Mouse (Mus musculus) testis, adult 2 months (tissue): ENCODE measurements around the gene Gm20388. TPM values are rescaled to one million over a fixed set of nuclear protein-coding genes. Genes with fewer than 3 reads are reported as not detected.

Experiments
- H3K27ac ChIP-seq: fragments of 200-500 bp; 2 replicates; pipeline ENCODE4 v1.5.1; 2012; ENCODE audit warnings: low read depth, low read length; ENCODE audit not compliant: control insufficient read depth, insufficient read depth
- H3K27me3 ChIP-seq: fragments of 200-500 bp; 2 replicates; pipeline ENCODE4 v1.6.1; 2012; ENCODE audit warnings: mild to moderate bottlenecking, low read length, moderate library complexity; ENCODE audit not compliant: control insufficient read depth, insufficient read depth
- H3K36me3 ChIP-seq: fragments of 200-500 bp; 2 replicates; pipeline ENCODE4 v1.6.1; 2012; ENCODE audit warnings: mild to moderate bottlenecking, low read length; ENCODE audit not compliant: control insufficient read depth, insufficient read depth
- H3K4me1 ChIP-seq: fragments of 200-500 bp; 2 replicates; pipeline ENCODE4 v1.6.1; 2012; ENCODE audit warnings: low read length; ENCODE audit not compliant: control insufficient read depth, insufficient read depth
- H3K4me3 ChIP-seq: fragments of 200-500 bp; 2 replicates; pipeline ENCODE4 v1.5.1; 2012; ENCODE audit warnings: low read depth, mild to moderate bottlenecking, low read length, moderate library complexity, mixed read lengths; ENCODE audit not compliant: control insufficient read depth
- CTCF ChIP-seq: fragments of 200-500 bp; IDR thresholded peaks from 2 replicates; pipeline ENCODE4 v1.5.1; 2012; ENCODE audit warnings: low read depth, mild to moderate bottlenecking, inconsistent platforms, low read length, moderate library complexity; ENCODE audit not compliant: control insufficient read depth, insufficient read depth, insufficient replicate concordance
- POLR2A ChIP-seq: fragments of 200-500 bp; IDR thresholded peaks from 2 replicates; pipeline ENCODE4 v1.6.1; 2012; ENCODE audit warnings: low read depth, mild to moderate bottlenecking, inconsistent platforms, low read length, moderate library complexity; ENCODE audit not compliant: control insufficient read depth
- polyA plus RNA-seq: library from polyadenylated mRNA; depleted of rRNA; stranded (reverse); fragments of >200 nt; gene quantifications from 2 replicates; pipeline ENCODE4 v1.2.3, GENCODE M21; 2012

Gene Gm20388
- polyA plus RNA-seq, 1 experiment = 5.6 TPM

GRCm38 (mm10) chr8:120146051-120146450 lies 235.4 kb downstream of the Gm20388 start:
- Histone ChIP-seq H3K27ac (no peak overlapping the region), H3K4me3 (no peak overlapping the region), H3K4me1 (no peaks in the 10 kb centered on the region), H3K27me3 (no peaks in the 10 kb centered on the region), H3K36me3 (no peaks in the 10 kb centered on the region)
- TF ChIP-seq CTCF (no peak), POLR2A (no peak)

DNA sequence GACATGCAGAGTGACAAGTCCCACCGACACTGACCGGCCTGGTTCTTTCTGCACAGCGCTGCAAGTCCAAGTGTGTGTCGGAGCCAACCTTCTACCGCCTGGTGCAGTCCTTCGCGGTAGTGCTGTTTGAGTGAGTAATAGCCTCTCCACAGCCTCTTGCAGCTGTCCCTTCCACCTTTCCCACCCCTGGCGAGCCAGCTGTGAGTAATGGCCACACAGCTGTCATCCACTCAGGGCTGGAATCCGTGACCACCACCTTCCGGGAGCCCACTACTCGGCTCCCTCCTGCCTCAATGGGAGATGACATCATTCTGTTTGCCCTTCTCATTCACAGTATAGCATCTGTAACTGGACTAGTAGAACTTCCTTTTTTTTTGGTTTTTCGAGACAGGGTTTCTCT lies 239.4 kb downstream of the Gm20388 start:
- TF ChIP-seq POLR2A (no peak), CTCF (no peak)
- no peak overlapping the region for H3K4me3 ChIP-seq

GRCm38 (mm10) chr8:120151151-120151550 lies 240.5 kb downstream of the Gm20388 start:
- TF ChIP-seq POLR2A = no peak
- no peak for TF ChIP-seq CTCF
- H3K27ac ChIP-seq = no peak overlapping the region
- H3K36me3 ChIP-seq = no peaks in the 10 kb centered on the region
- no peak overlapping the region for H3K4me3 ChIP-seq
- no peaks in the 10 kb centered on the region for H3K27me3 ChIP-seq
- no peaks in the 10 kb centered on the region; the same call in 1 of the 2 replicates for H3K4me1 ChIP-seq

More for the DNA sequence above, 239.4 kb downstream of the Gm20388 start:
- H3K36me3 ChIP-seq = no peaks in the 10 kb centered on the region
- H3K4me1 ChIP-seq = no peaks in the 10 kb centered on the region; the same call in 1 of the 2 replicates
- no peak overlapping the region for H3K27ac ChIP-seq
- H3K27me3 ChIP-seq = no peaks in the 10 kb centered on the region

DNA sequence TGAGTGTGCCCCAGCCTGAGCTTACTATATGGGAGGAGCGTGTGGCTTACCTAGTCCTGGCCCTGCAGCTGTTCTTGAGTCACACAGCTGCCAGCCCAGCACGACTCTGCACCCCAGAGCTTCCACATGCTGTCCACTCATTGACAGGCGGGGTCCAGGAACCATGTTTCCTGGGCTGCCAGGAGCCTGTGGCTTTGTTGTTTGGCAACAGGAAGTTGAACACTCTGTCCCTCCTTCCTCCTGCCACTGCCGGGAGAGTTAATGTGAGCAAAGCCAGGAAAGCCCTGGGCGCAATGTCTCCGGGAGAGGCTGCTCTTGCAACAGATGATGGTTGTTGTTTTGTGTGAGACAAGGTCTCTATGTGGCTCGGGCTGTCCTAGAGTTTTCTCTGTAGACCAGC lies 242.0 kb downstream of the Gm20388 start:
- H3K4me3 ChIP-seq = peak overlapping the region; percentile 54; the same call in 1 of the 2 replicates

DNA sequence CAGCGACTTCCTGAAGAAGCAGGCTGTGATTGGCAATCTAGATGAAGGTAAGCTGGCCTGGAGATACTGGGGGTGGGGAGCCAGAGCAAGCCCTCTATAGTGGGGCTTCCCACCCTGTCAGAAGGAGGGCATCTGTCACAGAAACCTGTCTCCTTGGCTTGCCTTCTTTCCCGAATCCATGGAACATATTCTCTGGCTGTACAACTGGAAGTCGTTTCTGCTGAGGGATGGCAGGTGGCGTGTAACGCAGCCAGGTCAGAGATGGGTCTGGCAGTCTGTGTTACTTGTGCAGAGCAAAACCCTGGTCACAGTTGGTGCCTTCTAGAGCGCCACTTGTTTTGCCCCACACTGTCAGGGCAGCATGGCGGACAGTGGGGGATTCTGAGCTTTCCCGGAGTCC lies 249.7 kb downstream of the Gm20388 start:
- H3K4me3 ChIP-seq = no peak overlapping the region
- TF ChIP-seq POLR2A (no peak), CTCF (no peak)
- H3K4me1 ChIP-seq = no peaks in the 10 kb centered on the region
- no peaks in the 10 kb centered on the region for H3K36me3 ChIP-seq
- no peaks in the 10 kb centered on the region for H3K27me3 ChIP-seq
- H3K27ac ChIP-seq = no peak overlapping the region

More for the DNA sequence above, 242.0 kb downstream of the Gm20388 start:
- no peaks in the 10 kb centered on the region; the same call in 1 of the 2 replicates for H3K4me1 ChIP-seq
- no peak for TF ChIP-seq CTCF
- TF ChIP-seq POLR2A = no peak
- no peak overlapping the region for H3K27ac ChIP-seq
- no peaks in the 10 kb centered on the region for H3K36me3 ChIP-seq
- H3K27me3 ChIP-seq = no peaks in the 10 kb centered on the region

DNA sequence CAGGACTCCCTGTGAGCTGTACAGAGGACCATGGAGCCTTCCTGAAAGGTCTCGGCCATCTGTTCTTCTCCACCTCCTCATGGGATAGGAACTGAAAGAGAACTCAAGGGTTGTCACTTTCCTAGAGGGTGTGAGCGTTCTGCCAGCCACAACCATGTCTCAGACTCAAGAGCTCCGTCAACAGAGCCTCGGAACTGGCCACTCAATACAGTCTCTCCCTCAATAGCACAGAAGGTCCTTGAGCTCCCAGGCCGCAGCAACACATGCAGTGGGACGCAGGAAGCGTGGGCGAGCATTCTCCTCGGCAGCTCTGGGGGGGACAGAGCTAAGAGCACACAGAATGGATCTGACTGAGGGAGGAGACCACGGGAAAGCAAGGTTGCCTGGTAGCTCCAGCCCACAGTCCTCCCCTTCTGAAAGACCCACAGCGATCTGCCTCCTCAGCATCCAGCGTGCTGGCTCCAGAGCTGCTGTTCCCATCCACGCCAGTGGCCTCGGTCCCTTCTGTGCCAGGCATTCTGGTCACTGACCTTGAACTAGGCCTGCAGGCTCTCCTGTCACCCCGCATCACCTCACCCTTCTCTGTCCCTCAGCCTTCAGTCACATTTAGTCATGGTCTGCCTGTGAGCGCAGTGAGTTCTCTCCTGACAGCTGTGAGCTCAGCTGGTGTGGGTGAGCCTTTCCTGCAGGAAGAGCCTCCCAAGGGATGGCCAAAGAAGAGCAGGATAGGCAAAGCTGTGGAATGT lies 251.2 kb downstream of the Gm20388 start:
- Histone ChIP-seq H3K27ac (no peak overlapping the region), H3K4me3 (no peak overlapping the region), H3K27me3 (no peaks in the 10 kb centered on the region), H3K4me1 (no peaks in the 10 kb centered on the region), H3K36me3 (no peaks in the 10 kb centered on the region)
- TF ChIP-seq POLR2A (no peak), CTCF (no peak)

DNA sequence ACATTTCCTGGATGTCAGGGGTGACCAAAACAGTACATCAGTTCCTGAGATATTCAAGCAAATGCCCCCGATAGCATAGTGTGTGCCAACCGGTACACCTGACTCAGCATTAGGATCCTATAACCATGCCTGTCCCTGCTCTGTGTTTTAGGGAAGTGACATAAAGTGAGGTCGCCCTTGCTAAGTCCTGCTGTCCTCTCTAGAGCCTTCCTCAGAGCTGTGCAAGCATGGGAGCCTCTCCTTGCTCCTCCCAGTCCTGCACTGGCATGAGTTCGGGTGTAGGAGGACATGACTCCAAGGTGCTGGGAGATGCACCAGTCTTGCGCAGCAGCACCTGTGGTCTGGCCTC lies 251.7 kb downstream of the Gm20388 start:
- H3K36me3 ChIP-seq = no peaks in the 10 kb centered on the region
- H3K27ac ChIP-seq = no peak overlapping the region
- H3K4me3 ChIP-seq = no peak overlapping the region
- no peaks in the 10 kb centered on the region for H3K27me3 ChIP-seq
- H3K4me1 ChIP-seq = no peaks in the 10 kb centered on the region
- TF ChIP-seq CTCF (no peak), POLR2A (no peak)
